Mouse (Mus musculus) hindbrain, embryonic 15.5 days (tissue): ENCODE results near the gene Ucp1. TPM values are rescaled to one million over a fixed set of nuclear protein-coding genes. Genes with fewer than 3 reads are reported as not detected.
"Not testable (repeated sequence)": the region's sequence is repeated elsewhere in the genome, so short reads cannot be mapped to it uniquely, and the experiment has no call there.

Experiments used
- ATAC-seq: fragments of 200-750 bp; cut with Nextera tagmentation; 2 replicates; pipeline ENCODE4 v1.8.0; 2017; ENCODE audit warnings: low read depth, moderate number of reproducible peaks, moderate TSS enrichment; ENCODE audit not compliant: low FRiP score
- H3K27ac ChIP-seq: fragments of 300-500 bp; sonication (generic); replicated peaks from 2 replicates; pipeline ENCODE4 v1.5.1; 2015; ENCODE audit warnings: mild to moderate bottlenecking, inconsistent platforms
- H3K27me3 ChIP-seq: fragments of 300-500 bp; sonication (generic); 2 replicates; pipeline ENCODE4 v1.6.1; 2015; ENCODE audit warnings: control low read depth, inconsistent platforms
- H3K36me3 ChIP-seq: fragments of 300-500 bp; sonication (generic); 2 replicates; pipeline ENCODE4 v1.6.1; 2015; ENCODE audit warnings: control low read depth, inconsistent platforms
- H3K4me1 ChIP-seq: fragments of 300-500 bp; sonication (generic); replicated peaks from 2 replicates; pipeline ENCODE4 v1.6.1; 2015; ENCODE audit warnings: control low read depth, inconsistent platforms
- H3K4me2 ChIP-seq: fragments of 300-500 bp; sonication (generic); 2 replicates; pipeline ENCODE4 v1.6.1; 2015; ENCODE audit warnings: moderate library complexity, mild to moderate bottlenecking, inconsistent platforms
- H3K4me3 ChIP-seq: fragments of 300-500 bp; sonication (generic); 2 replicates; pipeline ENCODE4 v1.5.1; 2015; ENCODE audit warnings: mild to moderate bottlenecking, inconsistent platforms
- H3K9ac ChIP-seq: fragments of 300-500 bp; sonication (generic); 2 replicates; pipeline ENCODE4 v1.6.1; 2015; ENCODE audit warnings: inconsistent platforms
- H3K9me3 ChIP-seq: fragments of 300-500 bp; sonication (generic); 2 replicates; pipeline ENCODE4 v1.6.1; 2016; ENCODE audit warnings: control low read depth, inconsistent platforms
- WGBS: fragments of 180-500 bp; shearing (Covaris S2); methylation state at CpG from one replicate; pipeline ENCODE4 v1.1.7; 2015; 5-methylcytosine and 5-hydroxymethylcytosine counted together
- polyA plus RNA-seq: library from polyadenylated mRNA; unstranded; fragments of >200 nt; fragmentation: Nextera tagmentation; extraction: Ambion mirVana; gene quantifications from 2 replicates; pipeline ENCODE4 v1.2.1, GENCODE M21; 2015

The Ucp1 gene
- polyA plus RNA-seq, 1 experiment from 2014 or later: not detected

DNA sequence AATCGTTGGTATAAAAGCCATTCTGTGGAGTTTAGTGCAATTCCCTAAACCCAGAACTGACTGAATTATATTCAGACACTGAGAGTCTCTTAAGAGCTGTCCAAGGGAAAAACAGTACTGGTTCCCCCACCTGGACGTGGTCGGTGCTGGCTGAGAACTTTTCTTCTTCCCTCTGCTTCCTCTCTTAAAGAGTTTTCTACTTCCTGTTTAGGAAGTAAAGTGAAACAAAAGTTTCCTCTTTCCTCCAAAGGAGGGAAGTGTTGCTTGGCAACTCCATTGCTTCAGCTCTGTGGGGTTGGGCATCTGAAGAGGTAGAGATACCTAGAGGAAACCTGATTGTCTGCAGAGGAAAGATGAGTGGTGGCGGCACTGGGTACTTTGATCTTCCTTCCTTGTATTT, 7.2 kb downstream of the Ucp1 start:
- H3K4me2 ChIP-seq: no peak overlapping the region
- no peak overlapping the region for H3K4me3 ChIP-seq
- H3K9me3 ChIP-seq: no peaks in the 10 kb centered on the region
- H3K27ac ChIP-seq: no peak overlapping the region
- H3K36me3 ChIP-seq: no peaks in the 10 kb centered on the region
- 86% methylated on average over 4 of the region's 4 CpGs for WGBS
- H3K27me3 ChIP-seq: no peaks in the 10 kb centered on the region
- no peaks in the 10 kb centered on the region for H3K4me1 ChIP-seq
- no peak overlapping the region for H3K9ac ChIP-seq
- no peak for ATAC-seq

GRCm38 (mm10) chr8:83300135-83300534, 10.0 kb downstream of the Ucp1 start:
- H3K9me3 ChIP-seq: no peaks in the 10 kb centered on the region
- no peak overlapping the region for H3K4me3 ChIP-seq
- H3K4me1 ChIP-seq: no peaks in the 10 kb centered on the region
- no peaks in the 10 kb centered on the region for H3K36me3 ChIP-seq
- no peak overlapping the region for H3K4me2 ChIP-seq
- H3K27me3 ChIP-seq: no peaks in the 10 kb centered on the region
- H3K27ac ChIP-seq: no peak overlapping the region
- H3K9ac ChIP-seq: no peak overlapping the region
- 85% methylated on average over 1 of the region's 1 CpGs for WGBS
- no peak for ATAC-seq

DNA sequence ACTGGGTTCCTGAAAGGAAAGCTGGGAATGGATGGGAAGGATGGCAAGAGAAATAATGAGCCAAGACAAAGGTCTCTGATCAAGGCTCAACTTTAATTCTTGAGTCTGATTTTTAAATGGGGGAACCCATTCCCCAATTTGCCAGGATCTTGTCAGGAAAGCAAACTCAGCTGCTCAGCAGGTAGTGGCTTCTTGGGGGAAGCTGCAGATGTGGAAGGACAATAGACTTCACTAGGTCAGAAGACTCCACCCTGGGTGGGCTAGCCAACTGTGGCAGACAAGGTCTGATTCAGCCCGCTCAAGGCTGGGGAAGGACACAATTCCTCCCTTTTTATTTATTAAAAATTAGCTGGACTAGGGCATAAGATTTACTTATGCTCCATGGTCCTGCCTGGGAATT, 14.8 kb downstream of the Ucp1 start:
- 100% methylated on average over 1 of the region's 1 CpGs for WGBS
- Histone ChIP-seq H3K4me1 (no peaks in the 10 kb centered on the region), H3K36me3 (no peaks in the 10 kb centered on the region), H3K27ac (no peak overlapping the region), H3K9ac (no peak overlapping the region), H3K4me3 (no peak overlapping the region), H3K4me2 (no peak overlapping the region), H3K9me3 (no peaks in the 10 kb centered on the region), H3K27me3 (no peaks in the 10 kb centered on the region)
- ATAC-seq: no peak

GRCm38 (mm10) chr8:83309836-83310235, 19.7 kb downstream of the Ucp1 start:
- Histone ChIP-seq H3K4me3 (no peak overlapping the region), H3K4me2 (no peak overlapping the region), H3K9me3 (no peaks in the 10 kb centered on the region), H3K9ac (no peak overlapping the region), H3K27ac (no peak overlapping the region), H3K36me3 (peaks cover 8% of the 10 kb centered on the region; the same call in 1 of the 2 replicates), H3K4me1 (no peaks in the 10 kb centered on the region), H3K27me3 (no peaks in the 10 kb centered on the region)
- no peak for ATAC-seq
- WGBS: 90% methylated on average over 6 of the region's 6 CpGs

- not testable (repeated sequence) for H3K27me3 ChIP-seq, H3K4me1 ChIP-seq, H3K9ac ChIP-seq, ATAC-seq, H3K9me3 ChIP-seq, H3K4me2 ChIP-seq, H3K27ac ChIP-seq, H3K4me3 ChIP-seq
- H3K36me3 ChIP-seq: peaks cover 40% of the 10 kb centered on the region
- 87% methylated on average over 4 of the region's 4 CpGs for WGBS
Measured at GRCm38 (mm10) chr8:83315084-83315483, 24.9 kb downstream of the Ucp1 start.

DNA sequence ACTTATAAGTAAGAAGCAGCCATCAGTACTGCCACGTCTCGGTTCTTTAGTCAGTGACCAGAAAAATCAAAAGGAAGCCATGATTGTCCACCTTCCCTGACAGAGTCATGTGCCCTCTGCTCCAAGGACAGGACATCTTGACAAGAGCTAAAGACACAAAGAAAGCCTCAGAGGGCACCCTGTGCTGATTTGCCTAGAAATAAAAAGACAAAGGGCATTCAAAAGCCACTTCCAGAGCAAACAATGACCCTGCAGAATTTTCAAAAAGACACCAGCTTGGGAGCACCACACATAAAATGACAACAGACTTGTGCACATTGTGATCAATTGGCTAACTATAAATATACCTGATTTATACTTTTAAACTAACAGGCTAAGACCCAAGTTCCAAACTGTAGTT, 25.5 kb downstream of the Ucp1 start:
- no peak overlapping the region for H3K9ac ChIP-seq
- 65% methylated on average over 2 of the region's 2 CpGs for WGBS
- no peak overlapping the region for H3K27ac ChIP-seq
- peaks cover 45% of the 10 kb centered on the region for H3K36me3 ChIP-seq
- no peaks in the 10 kb centered on the region for H3K9me3 ChIP-seq
- H3K4me3 ChIP-seq: no peak overlapping the region
- no peaks in the 10 kb centered on the region for H3K4me1 ChIP-seq
- ATAC-seq: no peak
- H3K27me3 ChIP-seq: no peaks in the 10 kb centered on the region
- H3K4me2 ChIP-seq: no peak overlapping the region

DNA sequence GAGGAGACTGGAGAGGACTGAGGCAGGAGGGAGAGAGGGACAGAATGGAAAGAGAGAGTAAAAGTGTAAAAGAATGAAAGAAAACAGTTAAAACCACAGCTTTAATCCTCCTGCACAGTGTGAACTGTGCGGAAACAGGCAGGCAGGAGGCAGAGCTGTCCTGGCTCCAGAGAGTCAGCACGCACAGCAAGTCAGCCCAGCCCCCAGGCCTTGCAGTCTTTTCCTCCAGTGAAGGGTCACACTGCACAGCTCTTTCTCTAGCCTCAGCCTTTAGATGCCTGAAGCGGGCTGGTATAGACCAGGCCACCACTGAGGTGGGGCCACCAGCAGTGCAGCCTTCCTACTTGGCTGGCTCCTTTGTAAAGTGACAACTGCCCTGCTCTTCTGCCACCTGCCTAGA, 30.4 kb downstream of the Ucp1 start:
- no peak overlapping the region for H3K27ac ChIP-seq
- peaks cover 53% of the 10 kb centered on the region for H3K36me3 ChIP-seq
- no peak overlapping the region for H3K4me2 ChIP-seq
- ATAC-seq: no peak
- H3K9ac ChIP-seq: no peak overlapping the region
- no peaks in the 10 kb centered on the region for H3K4me1 ChIP-seq
- WGBS: 56% methylated on average over 3 of the region's 3 CpGs
- no peaks in the 10 kb centered on the region for H3K27me3 ChIP-seq
- no peaks in the 10 kb centered on the region for H3K9me3 ChIP-seq
- H3K4me3 ChIP-seq: no peak overlapping the region

GRCm38 (mm10) chr8:83322374-83322773, 32.2 kb downstream of the Ucp1 start:
- no peaks in the 10 kb centered on the region for H3K27me3 ChIP-seq
- H3K4me1 ChIP-seq: no peaks in the 10 kb centered on the region
- 94% methylated on average over 6 of the region's 6 CpGs for whole genome bisulfite sequencing
- no peak for ATAC-seq
- H3K36me3 ChIP-seq: peaks cover 42% of the 10 kb centered on the region
- no peak overlapping the region for H3K4me3 ChIP-seq
- no peak overlapping the region for H3K9ac ChIP-seq
- H3K9me3 ChIP-seq: no peaks in the 10 kb centered on the region
- no peak overlapping the region for H3K4me2 ChIP-seq
- H3K27ac ChIP-seq: no peak overlapping the region

GRCm38 (mm10) chr8:83323056-83323455, 32.9 kb downstream of the Ucp1 start:
- 87% methylated on average over 2 of the region's 2 CpGs for WGBS
- Histone ChIP-seq H3K27ac (no peak overlapping the region), H3K4me2 (no peak overlapping the region), H3K27me3 (no peaks in the 10 kb centered on the region), H3K36me3 (peaks cover 44% of the 10 kb centered on the region), H3K9me3 (no peaks in the 10 kb centered on the region), H3K9ac (no peak overlapping the region), H3K4me3 (no peak overlapping the region), H3K4me1 (no peaks in the 10 kb centered on the region)
- ATAC-seq: no peak

- Histone ChIP-seq H3K4me1 (peaks cover 14% of the 10 kb centered on the region), H3K36me3 (peaks cover 16% of the 10 kb centered on the region), H3K9ac (no peak overlapping the region), H3K4me2 (no peak overlapping the region), H3K4me3 (no peak overlapping the region), H3K9me3 (no peaks in the 10 kb centered on the region), H3K27ac (no peak overlapping the region), H3K27me3 (no peaks in the 10 kb centered on the region)
- ATAC-seq: no peak
- 93% methylated on average over 5 of the region's 5 CpGs for WGBS
Measured at GRCm38 (mm10) chr8:83327889-83328288, 37.7 kb downstream of the Ucp1 start.

DNA sequence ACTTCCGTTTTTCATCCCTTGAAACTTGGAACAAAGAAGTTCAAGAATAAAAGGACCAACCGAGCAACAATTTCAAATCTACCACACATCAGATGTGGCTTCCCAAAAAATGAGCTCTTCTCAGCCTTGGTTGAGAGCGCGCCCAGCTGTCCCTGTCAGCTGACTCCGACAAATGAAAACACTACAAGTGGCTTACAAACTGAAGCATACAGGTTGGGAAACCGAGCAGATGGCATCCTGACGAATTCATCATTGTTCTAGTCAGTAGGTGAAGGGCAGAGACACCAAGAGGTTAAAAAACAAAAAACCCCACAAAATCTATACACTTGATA, 41.4 kb downstream of the Ucp1 start:
- H3K27ac ChIP-seq: peak overlapping the region; percentile 86
- 0 out of 2 replicates have a peak, but pooled peaks have one; percentile 2 for ATAC-seq
- peak overlapping the region; percentile 90 for H3K4me2 ChIP-seq
- H3K9ac ChIP-seq: peak overlapping the region; percentile 76
- no peaks in the 10 kb centered on the region for H3K9me3 ChIP-seq
- H3K4me1 ChIP-seq: peaks cover 15% of the 10 kb centered on the region
- WGBS: 8% methylated on average over 7 of the region's 7 CpGs
- peaks cover 3% of the 10 kb centered on the region; the same call in 1 of the 2 replicates for H3K27me3 ChIP-seq
- H3K4me3 ChIP-seq: peak overlapping the region; percentile 91
- peaks cover 16% of the 10 kb centered on the region for H3K36me3 ChIP-seq

DNA sequence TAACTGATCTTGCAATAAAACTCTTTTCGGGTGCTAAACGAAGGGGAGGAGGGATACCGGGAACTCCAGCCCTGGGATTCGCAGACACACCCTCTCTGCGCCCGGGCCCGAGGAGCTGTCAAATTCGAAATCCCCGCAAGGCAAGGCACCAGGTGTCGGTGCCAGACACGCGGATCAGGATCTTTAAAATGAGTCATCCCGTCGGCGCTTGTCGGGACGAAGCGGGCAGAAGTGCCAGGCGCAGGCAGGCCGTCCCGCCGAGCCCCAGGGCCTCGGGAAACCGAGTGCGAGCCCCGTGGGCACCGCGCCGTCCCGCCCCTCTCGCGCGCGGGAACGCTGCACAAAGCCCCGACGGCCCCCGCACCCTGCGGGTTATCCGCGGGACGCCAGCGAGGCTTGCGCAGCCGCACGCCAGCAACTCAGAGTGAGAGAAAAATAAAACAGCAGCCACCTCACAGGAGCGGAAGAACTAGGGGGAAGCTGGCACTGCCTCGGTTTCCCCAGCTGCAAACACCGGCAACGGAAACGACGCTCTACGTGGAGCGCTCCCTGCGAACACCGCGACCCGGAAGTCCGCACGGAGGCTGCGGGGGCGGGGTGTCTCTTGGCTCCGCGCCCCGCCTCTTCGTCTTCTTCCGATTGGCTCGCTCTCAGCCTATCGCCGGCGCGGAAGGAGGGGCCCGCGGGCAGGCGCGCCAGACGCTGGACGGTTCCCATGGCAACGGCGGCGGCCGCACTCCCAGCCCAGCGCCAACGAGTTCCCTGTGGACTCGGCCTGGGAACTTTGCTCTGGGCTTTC, 41.9 kb downstream of the Ucp1 start, which contains the start of gene Elmod2:
Gene Elmod2, minus strand, starts transcription at position 588 of the 799 bp plus-strand sequence.
- ATAC-seq: peak; percentile 100
- H3K27ac ChIP-seq: peak within 1 kb of the TSS; percentile 86
- H3K9me3 ChIP-seq: no peaks in the 10 kb centered on the region
- peak within 1 kb of the TSS; percentile 76 for H3K9ac ChIP-seq
- H3K27me3 ChIP-seq: peaks cover 3% of the 10 kb centered on the region; the same call in 1 of the 2 replicates
- WGBS: under 1% methylated on average over 74 of the region's 85 CpGs
- H3K4me2 ChIP-seq: peak within 1 kb of the TSS; percentile 90
- H3K36me3 ChIP-seq: peaks cover 15% of the 10 kb centered on the region
- peak within 1 kb of the TSS; percentile 91 for H3K4me3 ChIP-seq
- peaks cover 15% of the 10 kb centered on the region for H3K4me1 ChIP-seq

DNA sequence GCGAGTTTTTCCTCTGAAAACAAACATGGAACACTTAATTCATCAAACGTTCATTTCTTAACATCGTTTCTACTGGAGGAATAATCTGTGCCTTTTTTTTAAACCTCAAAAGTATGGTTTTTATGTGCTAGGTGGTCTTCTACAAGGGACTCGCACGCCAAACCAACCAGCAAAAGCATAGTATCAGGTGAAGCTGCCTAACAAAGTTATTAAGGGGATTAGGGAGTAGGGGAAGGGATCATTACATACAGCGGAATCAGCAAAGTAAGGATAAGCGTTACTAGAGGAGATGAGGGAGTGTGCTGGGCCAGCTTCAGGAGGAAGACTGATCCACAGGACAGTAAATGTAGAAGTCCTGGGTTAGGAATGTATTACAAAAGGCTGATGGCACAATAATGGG, 42.7 kb downstream of the Ucp1 start:
- Histone ChIP-seq H3K9ac (no peak overlapping the region), H3K4me3 (peak overlapping the region; percentile 91), H3K36me3 (peaks cover 7% of the 10 kb centered on the region), H3K27me3 (peaks cover 3% of the 10 kb centered on the region; the same call in 1 of the 2 replicates), H3K27ac (no peak overlapping the region), H3K4me2 (peak overlapping the region; percentile 90), H3K4me1 (peaks cover 15% of the 10 kb centered on the region), H3K9me3 (no peaks in the 10 kb centered on the region)
- ATAC-seq: no peak
- WGBS: 10% methylated on average over 7 of the region's 7 CpGs
